Mouse (Mus musculus) ovary, postnatal 10 days (tissue): Measurements from ENCODE around the gene Rnf220.

Experiments used
- DNase-seq: peaks from one replicate; pipeline ENCODE4 v3.0.0; 2022; ENCODE audit warnings: low spot score

The Rnf220 gene

GRCm38 (mm10) chr4:117302027-117302806, 194.6 kb downstream of the Rnf220 start:
- no peak for DNase-seq

GRCm38 (mm10) chr4:117299921-117300320, 196.9 kb downstream of the Rnf220 start:
- DNase-seq, result no peak

DNA sequence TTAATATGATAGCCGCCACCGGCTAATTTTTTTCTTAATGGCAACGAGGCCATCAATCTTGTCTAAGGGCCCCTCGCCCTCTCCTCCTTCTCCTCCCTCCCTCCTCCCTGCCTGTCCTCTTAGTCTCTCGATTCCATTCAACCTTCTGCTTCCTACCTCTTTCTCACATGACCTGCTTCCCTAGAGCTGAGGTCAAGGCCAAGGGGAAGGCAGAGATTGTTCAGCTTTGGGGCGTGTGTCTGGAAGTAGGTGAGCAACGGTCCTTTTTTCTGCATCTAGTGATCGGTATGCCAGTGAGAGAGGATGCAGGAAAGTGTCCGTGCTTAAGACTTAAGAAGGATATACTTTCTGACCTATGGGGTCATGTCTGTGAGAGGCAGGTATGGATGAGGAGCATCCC, 199.0 kb downstream of the Rnf220 start:
- no peak for DNase-seq

GRCm38 (mm10) chr4:117296849-117297593, 199.8 kb downstream of the Rnf220 start:
- no peak for DNase-seq

- no peak for DNase-seq
Observed at GRCm38 (mm10) chr4:117291696-117292095, 205.2 kb downstream of the Rnf220 start.

- DNase-seq, result peak; percentile 50
Observed at GRCm38 (mm10) chr4:117288927-117289801, 207.7 kb downstream of the Rnf220 start.

DNA sequence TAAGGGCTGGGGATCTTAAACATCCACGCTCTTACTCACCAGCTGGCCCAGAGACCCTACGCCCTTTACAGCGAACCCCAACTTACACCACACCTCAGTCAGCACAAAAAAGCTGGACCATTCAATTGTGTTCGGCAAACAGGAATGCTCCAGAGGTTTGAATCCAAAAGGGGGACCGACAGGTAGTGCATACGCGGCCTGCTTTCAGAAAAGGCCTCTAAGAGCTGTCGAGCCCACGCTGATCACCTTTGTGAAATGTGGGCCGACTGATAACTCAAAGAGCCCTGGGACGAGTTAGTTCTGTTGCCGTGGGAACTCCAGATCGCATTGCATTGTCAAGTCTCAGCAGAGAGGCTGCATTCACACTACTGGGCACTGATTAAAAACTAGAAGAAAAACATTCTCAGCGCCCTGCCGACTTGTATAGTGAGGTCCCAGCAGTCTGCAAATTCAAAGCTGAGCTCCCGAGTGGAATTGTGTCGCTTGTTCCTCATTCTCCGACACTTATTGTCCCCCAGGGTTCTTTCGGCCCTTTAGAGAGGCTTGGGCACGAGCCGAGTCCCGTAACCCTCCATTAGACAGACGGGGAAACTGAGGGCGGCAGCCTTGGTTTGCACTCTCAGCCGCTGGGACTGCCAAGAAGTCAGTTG, 208.4 kb downstream of the Rnf220 start:
- no peak for DNase-seq

DNA sequence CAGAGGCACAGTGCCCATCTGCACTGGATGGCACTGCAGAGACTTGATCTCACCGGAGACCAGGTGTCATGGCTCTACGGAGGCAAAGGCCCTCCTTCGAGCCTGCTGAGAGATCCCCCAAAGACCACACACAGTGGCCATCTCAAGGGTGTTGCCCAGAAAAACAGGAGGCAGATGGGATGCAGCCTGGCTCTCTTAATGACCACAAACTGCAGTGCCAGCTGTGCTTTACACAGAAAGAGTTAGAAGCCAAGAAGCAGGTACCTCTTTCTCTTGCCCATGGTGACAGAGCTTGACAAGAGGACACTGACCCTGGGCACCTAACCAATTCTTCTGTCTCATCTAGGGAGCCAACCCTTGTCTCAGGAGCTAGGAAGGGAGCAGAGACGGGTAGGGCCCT, 212.5 kb downstream of the Rnf220 start:
- no peak for DNase-seq

GRCm38 (mm10) chr4:117283271-117284191, 213.3 kb downstream of the Rnf220 start:
- no peak for DNase-seq

DNA sequence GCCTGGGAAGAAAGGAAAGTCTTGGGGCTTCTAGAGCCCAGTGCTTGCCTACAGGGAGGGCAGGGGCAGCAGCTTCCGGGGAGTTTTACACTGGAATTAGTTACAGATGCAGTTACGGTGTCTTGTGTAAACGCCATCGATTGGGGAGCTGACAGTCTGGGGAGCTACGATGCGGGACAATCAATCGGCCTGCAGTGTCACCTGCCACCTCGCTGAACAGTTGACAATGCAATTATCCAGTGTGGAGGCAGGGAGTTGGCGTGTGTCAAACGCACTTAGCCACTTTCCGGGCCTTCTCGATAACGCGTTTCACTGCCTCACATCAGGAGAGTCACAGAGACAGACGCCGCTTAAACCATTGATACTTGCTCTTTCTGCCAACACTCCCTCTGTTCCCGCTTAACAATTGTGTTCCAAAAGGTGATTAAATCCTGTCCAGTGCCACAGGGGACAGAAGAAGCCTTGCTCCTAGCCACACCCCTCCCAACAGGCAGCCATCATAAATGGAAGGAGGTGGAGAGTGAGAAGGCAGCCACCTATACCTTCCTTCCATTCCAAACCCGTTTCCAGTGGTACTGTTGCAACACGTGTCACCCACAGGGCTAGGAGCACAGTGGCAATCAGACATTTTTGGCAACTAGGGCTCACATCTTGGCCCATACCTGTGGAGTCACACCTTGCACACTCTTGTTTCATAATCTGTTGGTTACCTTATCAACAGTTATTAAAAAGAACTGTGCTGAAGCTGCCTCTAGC, 215.6 kb downstream of the Rnf220 start:
- DNase-seq, result no peak

GRCm38 (mm10) chr4:117280397-117280930, 216.4 kb downstream of the Rnf220 start:
- DNase-seq, result no peak

DNA sequence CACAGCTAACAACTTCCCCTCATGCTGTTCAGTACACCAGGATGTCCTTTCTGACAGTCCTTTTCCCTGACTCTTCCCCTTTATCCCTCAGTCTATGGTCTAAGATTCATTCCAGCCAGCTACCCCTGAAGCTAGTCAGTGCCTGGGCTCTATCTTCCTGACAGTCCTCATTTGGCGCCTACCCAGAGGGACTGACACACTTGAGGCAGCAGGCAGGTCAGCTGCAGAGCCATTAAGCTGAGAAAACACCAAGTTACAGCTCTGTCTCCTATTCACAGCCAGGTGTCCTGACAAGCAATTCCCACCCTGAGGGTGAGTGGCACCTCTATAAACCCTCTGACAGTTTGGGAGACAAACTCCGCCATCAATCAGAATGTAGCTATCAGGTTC, 217.6 kb downstream of the Rnf220 start:
- no peak for DNase-seq

DNA sequence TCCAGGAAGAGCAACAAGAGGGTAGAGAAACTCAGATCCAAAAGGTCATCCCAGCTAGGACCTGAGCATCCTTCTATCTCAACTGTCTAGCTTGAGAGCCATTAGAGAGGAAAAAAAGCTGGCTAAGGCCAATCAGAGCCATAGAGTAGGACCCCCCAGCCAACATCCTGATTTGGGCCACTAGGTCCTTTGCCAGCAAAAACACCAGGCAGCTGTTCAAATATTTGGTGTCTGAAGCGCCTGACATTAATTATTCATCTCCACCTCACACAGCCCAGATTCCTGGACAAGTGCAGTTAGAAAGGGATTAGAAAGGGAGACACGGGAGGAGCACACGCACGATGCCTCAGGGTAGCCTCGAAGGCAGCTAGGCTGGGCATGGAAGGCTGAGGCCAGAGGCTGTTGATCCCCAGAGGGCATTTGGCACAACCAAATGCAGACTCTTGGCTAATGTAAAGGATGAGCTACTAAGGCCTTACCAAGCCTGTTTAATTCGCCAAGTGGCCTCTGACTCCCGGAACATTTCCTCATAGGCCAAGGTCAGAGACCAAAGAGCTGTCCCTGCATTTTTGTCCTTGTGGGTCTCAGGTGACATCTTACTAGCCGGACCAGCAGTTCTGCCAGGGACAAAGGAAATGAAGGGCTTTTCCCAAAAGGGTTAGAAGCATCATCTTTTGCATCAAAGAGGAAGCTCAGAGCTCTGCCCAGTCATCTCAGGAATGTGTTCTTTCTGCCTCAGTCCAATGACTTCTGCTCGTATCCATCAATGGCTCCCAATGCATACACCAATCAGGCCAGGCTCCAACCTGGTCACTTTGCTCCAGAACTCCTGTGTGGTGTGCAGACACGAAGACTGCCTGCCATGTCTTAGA, 218.2 kb downstream of the Rnf220 start:
- DNase-seq, result no peak

DNA sequence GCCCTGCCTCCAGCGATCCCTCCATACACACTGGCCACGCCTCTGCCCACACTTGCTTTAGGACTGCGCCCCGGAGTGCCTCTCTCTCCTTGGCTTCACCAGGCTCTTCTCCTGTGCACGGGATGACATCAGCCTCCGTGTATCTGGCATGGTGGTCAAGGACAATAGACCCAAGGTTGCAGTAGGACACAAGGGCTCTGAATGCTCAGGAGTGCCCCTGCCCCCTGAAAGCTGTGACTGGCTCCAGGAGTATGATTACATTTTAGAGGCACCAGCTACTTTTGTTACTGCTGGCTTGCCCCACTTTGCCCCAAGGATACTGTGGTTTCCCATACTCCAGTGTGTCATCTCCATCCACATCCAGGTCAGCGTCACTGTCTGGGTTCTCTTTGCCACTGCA, 219.2 kb downstream of the Rnf220 start:
- DNase-seq, result no peak

DNA sequence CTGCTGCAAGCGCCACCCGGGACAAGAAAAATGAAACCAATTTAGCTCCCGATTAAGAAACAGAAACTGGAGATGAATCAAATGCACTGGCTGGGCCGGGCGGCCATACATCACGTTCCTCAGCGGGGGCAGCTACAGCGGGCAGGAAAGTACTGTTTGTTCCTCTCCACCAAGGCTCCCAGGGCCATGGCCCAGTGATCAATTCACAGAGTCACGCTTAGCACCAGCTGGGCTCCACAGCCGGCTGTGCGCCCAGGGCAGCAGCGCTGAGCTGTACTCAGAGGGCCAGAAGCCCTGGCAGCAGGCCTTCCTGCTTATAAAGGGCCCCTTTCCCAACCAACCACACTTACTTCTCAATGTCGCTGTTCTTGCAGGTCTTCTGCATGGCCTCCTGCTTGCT, 219.8 kb downstream of the Rnf220 start:
- DNase-seq, result no peak

DNA sequence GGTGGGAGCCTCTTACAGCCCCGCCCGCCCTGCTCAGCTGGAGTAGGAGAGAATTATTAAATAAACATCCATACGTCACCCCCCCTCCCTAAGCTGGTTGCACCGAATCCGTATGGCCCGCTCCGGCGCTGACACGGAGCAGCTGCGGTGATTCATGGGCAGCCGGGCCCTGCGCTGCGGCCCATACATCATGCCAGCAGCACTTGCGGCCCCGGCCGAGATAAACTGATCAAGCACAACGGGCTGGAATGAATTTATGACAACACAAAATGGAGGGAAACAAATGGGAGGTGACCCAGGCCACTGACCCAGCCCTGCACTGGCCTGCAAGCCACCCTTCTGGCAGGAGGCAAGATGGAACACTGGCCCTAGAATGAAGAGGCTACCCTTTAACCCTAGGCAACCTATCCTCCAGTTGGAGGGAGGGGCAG, 220.6 kb downstream of the Rnf220 start:
- DNase-seq, result no peak

DNA sequence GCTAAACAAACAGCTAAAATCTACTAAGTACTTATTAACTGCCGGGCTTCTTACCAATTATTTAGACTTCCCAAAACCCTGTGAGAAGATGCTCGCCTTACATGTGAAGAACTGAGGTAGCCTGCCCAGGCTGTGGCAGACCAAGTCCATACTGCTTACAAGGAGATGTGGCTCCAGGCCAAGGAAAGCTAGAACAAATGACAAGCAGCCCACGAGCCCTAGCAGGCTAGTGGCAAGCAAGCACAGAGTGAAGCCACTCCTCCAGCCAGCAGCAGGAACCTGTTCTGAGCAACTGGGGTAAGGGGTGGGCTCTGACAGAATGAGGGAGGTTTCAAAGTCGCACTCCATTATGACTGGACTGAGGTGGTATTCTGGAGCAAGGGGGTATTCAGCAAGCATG, 222.1 kb downstream of the Rnf220 start:
- no peak for DNase-seq

- DNase-seq, result no peak
Observed at GRCm38 (mm10) chr4:117272459-117272858, 224.4 kb downstream of the Rnf220 start.

- DNase-seq, result peak; percentile 35
Observed at GRCm38 (mm10) chr4:117270278-117270677, 226.6 kb downstream of the Rnf220 start.
